In the genomic region with DNA sequence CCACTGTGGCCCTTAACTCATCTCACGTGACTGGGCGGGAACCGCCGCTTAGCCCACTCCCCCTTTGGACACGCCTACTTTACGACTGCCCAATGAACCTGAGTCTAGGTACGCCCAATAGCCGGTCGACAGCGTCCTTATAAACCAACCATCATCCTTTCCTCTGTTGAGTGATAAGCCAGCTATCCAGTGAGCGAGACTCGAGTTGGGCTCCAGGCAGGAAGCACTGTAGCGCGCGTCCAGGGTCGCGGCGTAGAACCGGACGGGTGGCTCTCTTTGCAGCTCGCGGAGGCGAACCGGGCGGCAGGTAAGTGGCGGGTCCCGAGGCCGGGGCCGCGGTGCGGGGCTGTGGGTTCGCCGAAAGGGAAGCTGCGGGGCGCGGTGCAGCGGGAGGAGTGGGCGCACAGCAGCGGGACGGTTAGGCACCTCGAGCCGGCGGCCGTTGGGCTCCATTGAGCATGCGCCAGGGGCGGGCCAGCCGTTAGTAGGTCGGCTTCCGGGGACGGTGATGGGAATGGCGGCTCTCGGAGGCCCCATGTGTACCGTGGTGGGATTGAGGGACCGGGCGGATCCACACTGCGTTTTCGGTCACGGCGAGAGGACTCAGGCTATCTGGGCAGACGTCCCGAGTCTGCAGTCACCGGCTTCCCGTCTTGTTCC, we compare ENCODE assay signal across 8 mouse cellular contexts. TPM values are rescaled to one million over a fixed set of nuclear protein-coding genes. Genes with fewer than 3 reads are reported as not detected.
A peak's percentile ranks its signal among the peaks of the same experiment; 100 is the strongest.
DNase-seq lines count a peak whose midpoint lies in the region; ATAC-seq lines count a peak whose summit lies in the region.

A gene (plus strand): TSS at position 147 of the 660 bp plus-strand sequence.

- peak; percentile 98 for ATAC-seq in heart, embryonic 13.5 days (ENCODE audit: extremely low read depth, insufficient number of reproducible peaks, low FRiP score, low TSS enrichment)
- ATAC-seq in liver, embryonic 12.5 days, result peak; percentile 99
- ATAC-seq in stomach, embryonic 15.5 days (ENCODE audit: insufficient read depth, low FRiP score, low read depth), result peak; percentile 100

- peak; percentile 99 for DNase-seq in CD4-positive, CD25-positive, alpha-beta regulatory T cell, adult 2 months (ENCODE audit: low read depth, low spot score)
- DNase-seq in fat pad, adult 2 months (ENCODE audit: extremely low read depth, low read depth, low spot score), result peak; percentile 96
- peak; percentile 95 for DNase-seq in kidney, postnatal 10 days
- peak; percentile 98 for DNase-seq in natural killer cell, adult 2 months (ENCODE audit: low spot score in 2 of 2)

- H3K36me3 ChIP-seq in heart, embryonic 13.5 days, result peaks cover 13% of the 10 kb centered on the region
- peaks cover 24% of the 10 kb centered on the region for H3K36me3 ChIP-seq in liver, embryonic 12.5 days
- peaks cover 9% of the 10 kb centered on the region; the same call in 1 of the 2 replicates for H3K36me3 ChIP-seq in stomach, embryonic 15.5 days

- H3K27me3 ChIP-seq in heart, embryonic 13.5 days (replicated peaks), result no peaks in the 10 kb centered on the region
- no peaks in the 10 kb centered on the region for H3K27me3 ChIP-seq in liver, embryonic 12.5 days (replicated peaks)
- no peaks in the 10 kb centered on the region for H3K27me3 ChIP-seq in stomach, embryonic 15.5 days (replicated peaks)

- H3K4me3 ChIP-seq in brown adipose tissue, adult 24 weeks (ENCODE audit: insufficient read depth, low read depth, low read length), result peak within 1 kb of the TSS; percentile 77
- peak within 1 kb of the TSS; percentile 73 for H3K4me3 ChIP-seq in heart, embryonic 13.5 days
- H3K4me3 ChIP-seq in liver, embryonic 12.5 days, result peak within 1 kb of the TSS; percentile 95
- H3K4me3 ChIP-seq in stomach, embryonic 15.5 days (replicated peaks), result peak within 1 kb of the TSS; percentile 92

- peak within 1 kb of the TSS; percentile 87 for H3K9ac ChIP-seq in heart, embryonic 13.5 days
- H3K9ac ChIP-seq in liver, embryonic 12.5 days, result peak within 1 kb of the TSS; percentile 81
- peak within 1 kb of the TSS; percentile 80 for H3K9ac ChIP-seq in stomach, embryonic 15.5 days

- peaks cover 3% of the 10 kb centered on the region; the same call in 1 of the 2 replicates for H3K4me1 ChIP-seq in brown adipose tissue, adult 24 weeks (ENCODE audit: control insufficient read depth, insufficient read depth, insufficient read length, low read length)
- peaks cover 23% of the 10 kb centered on the region for H3K4me1 ChIP-seq in heart, embryonic 13.5 days
- peaks cover 32% of the 10 kb centered on the region for H3K4me1 ChIP-seq in liver, embryonic 12.5 days
- peaks cover 10% of the 10 kb centered on the region; the same call in 1 of the 2 replicates for H3K4me1 ChIP-seq in stomach, embryonic 15.5 days

- H3K27ac ChIP-seq in brown adipose tissue, adult 24 weeks (replicated peaks; ENCODE audit: low read depth, low read length), result peak within 1 kb of the TSS; percentile 76
- H3K27ac ChIP-seq in heart, embryonic 13.5 days (replicated peaks), result peak within 1 kb of the TSS; percentile 86
- H3K27ac ChIP-seq in liver, embryonic 12.5 days, result peak within 1 kb of the TSS; percentile 89
- peak within 1 kb of the TSS; percentile 95 for H3K27ac ChIP-seq in stomach, embryonic 15.5 days

- H3K4me2 ChIP-seq in heart, embryonic 13.5 days, result peak within 1 kb of the TSS; percentile 88
- H3K4me2 ChIP-seq in liver, embryonic 12.5 days, result peak within 1 kb of the TSS; percentile 73
- peak within 1 kb of the TSS; percentile 72 for H3K4me2 ChIP-seq in stomach, embryonic 15.5 days

- under 1% methylated on average over 63 of the region's 63 CpGs for WGBS in heart, embryonic 13.5 days
- WGBS in liver, embryonic 12.5 days (ENCODE audit: insufficient replicate concordance), result under 1% methylated on average over 63 of the region's 63 CpGs
- WGBS in stomach, embryonic 15.5 days, result under 1% methylated on average over 61 of the region's 63 CpGs

- H3K9me3 ChIP-seq in heart, embryonic 13.5 days, result no peaks in the 10 kb centered on the region
- no peaks in the 10 kb centered on the region for H3K9me3 ChIP-seq in liver, embryonic 12.5 days (replicated peaks)
- no peaks in the 10 kb centered on the region for H3K9me3 ChIP-seq in stomach, embryonic 15.5 days

RNA-seq across cellular contexts. Expression of the gene that starts here (rescaled TPM):
- 7.7 and 14.1 TPM in 2 replicates for polyA plus RNA-seq in brown adipose tissue, adult 24 weeks (2012; ENCODE audit: insufficient read depth, insufficient read length, missing spikeins)
- 133 and 152 TPM in 2 replicates for polyA plus RNA-seq in heart, embryonic 13.5 days (2015; fragmentation: Nextera tagmentation; extraction: Ambion mirVana)
- 270 and 299 TPM in 2 replicates for polyA plus RNA-seq in liver, embryonic 12.5 days (2016; fragmentation: Nextera tagmentation; extraction: Ambion mirVana)
- 180 and 185 TPM in 2 replicates for polyA plus RNA-seq in stomach, embryonic 15.5 days (2015; fragmentation: Nextera tagmentation; extraction: Ambion mirVana)

Comparison
In these comparisons a context has a peak if more than half of its experiments do, and no peak if none do; other contexts are left out.
1. Peak in every context shown above with its lines: DNase-seq, ATAC-seq, H3K4me3 ChIP-seq and H3K27ac ChIP-seq.